ENCODE assay signal across 13 mouse cellular contexts in the genomic region with DNA sequence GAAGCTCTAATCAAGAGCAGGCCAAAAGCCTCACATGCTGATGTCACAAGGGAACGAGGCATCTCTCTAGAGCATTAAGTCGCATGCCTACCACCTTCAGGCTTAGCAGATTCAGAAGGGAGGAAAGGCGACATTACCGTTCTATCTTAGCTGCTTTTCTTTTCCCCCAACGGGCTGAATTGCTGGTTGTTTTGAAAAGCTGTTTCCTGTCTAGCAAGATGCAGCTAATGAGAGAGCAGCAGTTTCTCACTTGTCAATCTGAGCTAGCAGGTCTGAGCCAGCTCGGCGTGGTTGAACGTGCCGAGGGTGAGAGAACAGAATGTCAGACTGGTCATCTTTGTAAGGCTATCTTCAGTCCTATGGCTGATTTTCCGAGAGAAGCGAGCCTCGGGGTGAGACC.
DNase-seq lines count a peak whose midpoint lies in the region; ATAC-seq and TF ChIP-seq lines count a peak whose summit lies in the region.
"Had no signal": no experiment of that assay in that cellular context is flagged by ENCODE, and none has a peak within 500 bp of the region (broad histone marks: within the 10 kb centered on the region; RNA-seq: fewer than 3 reads in every experiment).

No protein-coding gene starts in this region.

- WGBS in heart, postnatal 0 days, result 29% methylated on average over 12 of the region's 12 CpGs
- WGBS in embryonic facial prominence, embryonic 14.5 days, result 21% methylated on average over 12 of the region's 12 CpGs

- H3K4me1 ChIP-seq in heart, postnatal 0 days (ENCODE audit: control insufficient read depth, insufficient read depth), result no peaks in the 10 kb centered on the region
- H3K4me1 ChIP-seq in embryonic facial prominence, embryonic 14.5 days (ENCODE audit: control insufficient read depth, insufficient read depth, low read length), result no peaks in the 10 kb centered on the region
- H3K4me1 ChIP-seq: limb, embryonic 12.5 days; midbrain, embryonic 12.5 days; neural tube, embryonic 15.5 days had no signal

- no peaks in the 10 kb centered on the region for H3K9me3 ChIP-seq in heart, postnatal 0 days (replicated peaks; ENCODE audit: control insufficient read depth, low read length)
- H3K9me3 ChIP-seq in embryonic facial prominence, embryonic 14.5 days (ENCODE audit: control insufficient read depth, low read length), result no peaks in the 10 kb centered on the region
- H3K9me3 ChIP-seq: limb, embryonic 12.5 days; midbrain, embryonic 12.5 days; neural tube, embryonic 15.5 days had no signal

- H3K4me2 ChIP-seq in heart, postnatal 0 days (ENCODE audit: low read depth, low read length), result peak overlapping the region; percentile 22; the same call in 1 of the 2 replicates
- no peak overlapping the region for H3K4me2 ChIP-seq in embryonic facial prominence, embryonic 14.5 days (ENCODE audit: low read depth, low read length)
- H3K4me2 ChIP-seq: limb, embryonic 12.5 days; midbrain, embryonic 12.5 days; neural tube, embryonic 15.5 days had no signal

- no peak for ATAC-seq in heart, postnatal 0 days (ENCODE audit: insufficient read depth, low read depth)
- ATAC-seq in embryonic facial prominence, embryonic 14.5 days (ENCODE audit: low read depth), result no peak
- ATAC-seq: liver, postnatal 0 days had no signal

- intact Hi-C loops in heart, postnatal 25 days (cut with DNase I), result no loop called here

- no peak overlapping the region for H3K27ac ChIP-seq in heart, postnatal 0 days (ENCODE audit: low read depth)
- H3K27ac ChIP-seq in embryonic facial prominence, embryonic 14.5 days (replicated peaks; ENCODE audit: low read depth, low read length), result no peak overlapping the region
- H3K27ac ChIP-seq: limb, embryonic 12.5 days; midbrain, embryonic 12.5 days; neural tube, embryonic 15.5 days had no signal

- no peak overlapping the region for H3K9ac ChIP-seq in heart, postnatal 0 days (replicated peaks; ENCODE audit: low read depth, low read length)
- H3K9ac ChIP-seq in embryonic facial prominence, embryonic 14.5 days (ENCODE audit: low read depth, low read length), result no peak overlapping the region
- H3K9ac ChIP-seq: limb, embryonic 12.5 days; liver, postnatal 0 days; midbrain, embryonic 12.5 days; neural tube, embryonic 15.5 days had no signal

- no peak for TF ChIP-seq CTCF in heart, postnatal 0 days (IDR thresholded peaks at IDR 0.05; ENCODE audit: low read depth)

- no peak for DNase-seq in heart, postnatal 0 days (ENCODE audit: low spot score)
- no peak for DNase-seq in heart, postnatal 25 days (ENCODE audit: low spot score)
- peak; percentile 22 to 23 for DNase-seq in right cerebral cortex, adult 2 months (ENCODE audit: low spot score in 2 of 2)
- no peak for DNase-seq in right cerebral cortex, postnatal 36 days (ENCODE audit: low spot score in 2 of 2)
- DNase-seq in embryonic facial prominence, embryonic 14.5 days (ENCODE audit: low spot score), result peak; percentile 34
- peak; percentile 1 for DNase-seq in naive thymus-derived CD4-positive, alpha-beta T cell, adult 2 months (ENCODE audit: low read depth)
- no peak for DNase-seq in kidney, postnatal 36 days
- DNase-seq: adrenal gland, adult 8-10 months; kidney, adult 18-20 months; liver, postnatal 0 days had no signal

- TF ChIP-seq EP300 in heart, postnatal 0 days (IDR thresholded peaks at IDR 0.05; ENCODE audit: low read depth), result no peak

- no peaks in the 10 kb centered on the region for H3K36me3 ChIP-seq in heart, postnatal 0 days (replicated peaks; ENCODE audit: control insufficient read depth, insufficient read depth, low read length)
- H3K36me3 ChIP-seq in embryonic facial prominence, embryonic 14.5 days (ENCODE audit: control insufficient read depth, insufficient read depth, low read length), result no peaks in the 10 kb centered on the region
- H3K36me3 ChIP-seq: limb, embryonic 12.5 days; midbrain, embryonic 12.5 days; neural tube, embryonic 15.5 days had no signal

- no peaks in the 10 kb centered on the region for H3K27me3 ChIP-seq in heart, postnatal 0 days (ENCODE audit: control insufficient read depth, insufficient read depth, low read length)
- no peaks in the 10 kb centered on the region for H3K27me3 ChIP-seq in embryonic facial prominence, embryonic 14.5 days (replicated peaks; ENCODE audit: control insufficient read depth, insufficient read depth, low read length)
- H3K27me3 ChIP-seq: limb, embryonic 12.5 days; midbrain, embryonic 12.5 days had no signal

- no peak overlapping the region for H3K4me3 ChIP-seq in heart, postnatal 0 days (ENCODE audit: low read depth, low read length)
- no peak overlapping the region for H3K4me3 ChIP-seq in embryonic facial prominence, embryonic 14.5 days (ENCODE audit: low read depth, low read length)
- H3K4me3 ChIP-seq: limb, embryonic 12.5 days; midbrain, embryonic 12.5 days; neural tube, embryonic 15.5 days had no signal

Comparison
In these comparisons a context has a peak if more than half of its experiments do, and no peak if none do; other contexts are left out.
1. DNase-seq: peak in right cerebral cortex, adult 2 months (2 of 2), embryonic facial prominence, embryonic 14.5 days (single experiment) and naive thymus-derived CD4-positive, alpha-beta T cell, adult 2 months (single experiment); none in heart, postnatal 0 days (single experiment), heart, postnatal 25 days (single experiment), right cerebral cortex, postnatal 36 days (0 of 2) and kidney, postnatal 36 days (0 of 2).